Mouse (Mus musculus) liver, adult 2 months (tissue): ENCODE measurements around the gene Bglap3. TPM values are rescaled to one million over a fixed set of nuclear protein-coding genes. Genes with fewer than 3 reads are reported as not detected.
A peak's percentile ranks its signal among the peaks of the same experiment; 100 is the strongest.

Experiments
- DNase-seq: peaks from one replicate; pipeline ENCODE4 v3.0.0-alpha.2; 2011; ENCODE audit warnings: low read depth, low spot score; ENCODE audit errors: extremely low read depth
- H3K27ac ChIP-seq: fragments of 200-500 bp; replicated peaks from 2 replicates; pipeline ENCODE4 v1.5.1; 2012; ENCODE audit warnings: low read depth, mild to moderate bottlenecking, control low read depth, inconsistent platforms, low read length; ENCODE audit not compliant: insufficient read depth
- H3K27me3 ChIP-seq: fragments of 200-500 bp; 2 replicates; pipeline ENCODE4 v1.6.1; 2012; ENCODE audit warnings: mild to moderate bottlenecking, moderate library complexity, low read length, inconsistent platforms; ENCODE audit not compliant: control insufficient read depth, insufficient read depth
- H3K36me3 ChIP-seq: fragments of 200-500 bp; 2 replicates; pipeline ENCODE4 v1.6.1; 2012; ENCODE audit warnings: low read length, inconsistent platforms; ENCODE audit not compliant: control insufficient read depth, insufficient read depth
- H3K4me1 ChIP-seq: fragments of 200-500 bp; 2 replicates; pipeline ENCODE4 v1.6.1; 2011; ENCODE audit warnings: low read length; ENCODE audit not compliant: control insufficient read depth, insufficient read depth
- H3K4me3 ChIP-seq: fragments of 200-500 bp; 2 replicates; pipeline ENCODE4 v1.5.1; 2011; ENCODE audit warnings: low read depth, mild to moderate bottlenecking, control low read depth, low read length, moderate library complexity; ENCODE audit not compliant: insufficient read depth
- H3K79me2 ChIP-seq: fragments of 200-500 bp; 2 replicates; pipeline ENCODE4 v1.6.1; 2012; ENCODE audit warnings: inconsistent platforms, mild to moderate bottlenecking, low read length, moderate library complexity; ENCODE audit not compliant: control insufficient read depth, insufficient read depth
- H3K9ac ChIP-seq: fragments of 200-500 bp; 2 replicates; pipeline ENCODE4 v1.6.1; 2012; ENCODE audit warnings: low read depth, mild to moderate bottlenecking, control low read depth, inconsistent platforms, low read length
- CTCF ChIP-seq: fragments of 200-500 bp; IDR thresholded peaks from 2 replicates; pipeline ENCODE4 v1.5.1; 2011; ENCODE audit warnings: low read depth, low read length, control low read depth
- POLR2A ChIP-seq: fragments of 200-500 bp; IDR thresholded peaks from 2 replicates; pipeline ENCODE4 v1.6.1; 2011; ENCODE audit warnings: low read length, control low read depth; ENCODE audit not compliant: insufficient read depth; ENCODE audit errors: extremely low read depth
- WGBS: fragments of 180-500 bp; shearing (Covaris S2); methylation state at CpG from one replicate; pipeline ENCODE4 v1.1.7; 2018; 5-methylcytosine and 5-hydroxymethylcytosine counted together
- polyA plus RNA-seq: library from polyadenylated mRNA; depleted of rRNA; stranded (reverse); fragments of >200 nt; gene quantifications from 2 replicates; pipeline ENCODE4 v1.2.3, GENCODE M21; 2012
- total RNA-seq: library from RNA; depleted of rRNA; stranded (reverse); fragments of >200 nt; gene quantifications from 2 replicates; pipeline ENCODE4 v1.2.3, GENCODE M21; 2014

The Bglap3 gene
- total and polyA plus RNA-seq, 2 experiments, result 0.74 to 2.0 TPM

DNA sequence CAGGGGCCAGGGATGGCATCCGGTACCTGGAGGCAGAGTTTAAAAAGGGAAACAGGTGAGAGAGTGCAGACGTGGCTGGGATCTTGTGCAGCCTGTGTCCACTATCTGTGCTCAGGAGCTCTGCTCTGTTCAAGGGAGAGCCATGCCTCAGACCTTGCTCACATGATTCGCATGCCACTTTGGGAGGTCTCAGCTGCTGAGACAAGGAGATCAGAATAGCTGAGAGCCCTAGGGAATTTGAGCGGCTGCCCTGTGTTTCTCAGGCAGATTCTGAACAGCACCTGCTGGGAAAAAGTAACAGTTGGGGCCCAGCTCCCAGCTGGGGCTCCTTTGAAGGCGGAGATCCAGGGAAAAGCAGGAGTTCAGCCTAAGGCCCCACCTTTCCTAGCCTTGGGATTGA lies 13.0 kb downstream of the Bglap3 start:
- H3K36me3 ChIP-seq, result peaks cover 37% of the 10 kb centered on the region
- no peak for DNase-seq
- H3K4me1 ChIP-seq, result no peaks in the 10 kb centered on the region
- no peaks in the 10 kb centered on the region for H3K27me3 ChIP-seq
- no peak overlapping the region for H3K9ac ChIP-seq
- TF ChIP-seq CTCF (no peak), POLR2A (no peak)
- H3K79me2 ChIP-seq, result no peaks in the 10 kb centered on the region
- H3K27ac ChIP-seq, result no peak overlapping the region
- no peak overlapping the region for H3K4me3 ChIP-seq
- 94% methylated on average over 5 of the region's 5 CpGs for WGBS

DNA sequence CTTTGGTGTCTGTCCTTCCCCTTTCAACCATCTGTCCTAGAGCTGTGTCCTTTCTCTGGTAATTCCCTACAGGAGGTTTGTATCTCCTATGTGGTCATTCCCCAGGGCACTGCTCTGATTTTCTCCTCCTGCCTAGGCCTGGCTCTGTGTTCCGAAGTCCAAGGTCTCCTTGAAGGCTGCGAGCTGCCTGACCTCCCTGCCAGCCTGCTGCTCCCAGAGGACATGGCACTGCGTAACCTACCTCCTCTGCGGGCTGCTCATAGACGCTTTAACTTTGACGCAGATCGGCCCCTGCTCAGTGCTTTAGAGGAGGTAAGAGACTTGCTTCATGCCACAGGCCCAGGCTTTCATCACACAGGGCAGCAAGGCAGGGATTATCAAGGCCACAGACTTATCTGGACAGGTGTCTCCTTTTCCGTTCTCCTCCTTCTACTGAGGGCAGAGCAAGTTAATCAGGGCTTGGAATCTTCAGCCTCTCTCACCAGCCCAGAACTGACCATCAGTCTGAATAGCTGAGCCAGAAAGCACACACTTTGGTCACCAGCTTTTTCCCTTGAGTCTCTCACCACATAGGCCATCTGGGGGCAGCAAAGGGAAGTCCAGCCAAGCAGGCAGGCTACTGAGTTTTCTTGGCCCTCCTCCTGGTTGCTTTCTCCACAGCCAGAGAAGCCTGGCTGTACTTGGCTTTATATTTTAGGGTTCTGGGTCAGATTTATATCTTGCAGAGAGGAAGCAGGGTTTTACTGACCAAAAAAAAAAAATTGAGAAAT lies 18.0 kb downstream of the Bglap3 start:
- no peak for DNase-seq
- WGBS, result 83% methylated on average over 8 of the region's 8 CpGs
- Histone ChIP-seq H3K79me2 (no peaks in the 10 kb centered on the region), H3K36me3 (peaks cover 60% of the 10 kb centered on the region), H3K27ac (no peak overlapping the region), H3K27me3 (no peaks in the 10 kb centered on the region), H3K9ac (no peak overlapping the region), H3K4me1 (no peaks in the 10 kb centered on the region), H3K4me3 (no peak overlapping the region)
- no peak for TF ChIP-seq POLR2A
- TF ChIP-seq CTCF, result no peak

DNA sequence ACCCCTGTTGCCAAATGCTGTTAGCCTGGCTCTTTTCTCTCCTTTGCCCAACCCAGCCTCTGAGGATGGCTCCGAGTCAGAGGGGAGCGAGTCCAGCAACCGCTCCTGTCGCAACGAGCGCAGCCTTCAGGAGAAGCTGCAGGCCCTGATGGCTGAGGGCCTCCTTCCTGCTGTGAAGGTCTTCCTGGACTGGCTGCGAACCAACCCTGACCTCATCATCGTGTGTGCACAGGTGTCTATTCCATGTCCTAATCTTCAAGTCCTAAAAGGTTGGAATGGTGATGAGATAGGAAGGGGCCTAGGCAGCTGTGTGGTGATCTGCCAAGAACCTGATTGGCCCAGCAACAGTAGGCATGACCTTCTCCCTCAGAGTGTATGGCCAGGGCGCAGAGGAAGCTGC lies 19.6 kb downstream of the Bglap3 start:
- H3K36me3 ChIP-seq, result peaks cover 67% of the 10 kb centered on the region

DNA sequence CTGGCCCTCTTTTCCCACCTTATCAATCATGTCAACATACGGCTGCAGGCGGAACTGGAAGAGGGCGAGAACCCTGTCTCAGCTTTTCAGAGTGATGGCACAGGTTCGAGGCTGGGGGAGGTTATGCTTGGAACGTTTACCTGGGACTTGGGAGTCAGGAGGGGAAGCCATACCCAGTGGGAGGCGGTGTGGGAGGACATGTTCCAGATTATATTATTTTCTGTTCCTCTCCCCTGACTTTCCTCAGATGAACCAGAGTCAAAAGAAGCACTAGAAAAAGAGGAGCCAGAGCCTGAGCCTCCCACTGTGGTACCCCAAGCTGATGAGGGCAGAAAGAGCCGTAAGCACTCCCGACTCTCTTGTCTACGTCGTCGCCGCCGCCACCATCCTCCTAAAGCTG lies 21.8 kb downstream of the Bglap3 start:
- Histone ChIP-seq H3K9ac (no peak overlapping the region), H3K36me3 (peaks cover 74% of the 10 kb centered on the region), H3K4me1 (no peaks in the 10 kb centered on the region), H3K79me2 (no peaks in the 10 kb centered on the region), H3K27me3 (no peaks in the 10 kb centered on the region), H3K27ac (no peak overlapping the region), H3K4me3 (no peak overlapping the region)
- TF ChIP-seq CTCF (no peak), POLR2A (no peak)
- WGBS, result 91% methylated on average over 13 of the region's 13 CpGs
- no peak for DNase-seq

More for the DNA sequence above, 19.6 kb downstream of the Bglap3 start:
- no peak for TF ChIP-seq CTCF
- TF ChIP-seq POLR2A, result no peak
- Histone ChIP-seq H3K9ac (no peak overlapping the region), H3K27me3 (no peaks in the 10 kb centered on the region), H3K79me2 (no peaks in the 10 kb centered on the region), H3K27ac (no peak overlapping the region), H3K4me3 (no peak overlapping the region), H3K4me1 (no peaks in the 10 kb centered on the region)
- no peak for DNase-seq
- WGBS, result 72% methylated on average over 9 of the region's 9 CpGs

DNA sequence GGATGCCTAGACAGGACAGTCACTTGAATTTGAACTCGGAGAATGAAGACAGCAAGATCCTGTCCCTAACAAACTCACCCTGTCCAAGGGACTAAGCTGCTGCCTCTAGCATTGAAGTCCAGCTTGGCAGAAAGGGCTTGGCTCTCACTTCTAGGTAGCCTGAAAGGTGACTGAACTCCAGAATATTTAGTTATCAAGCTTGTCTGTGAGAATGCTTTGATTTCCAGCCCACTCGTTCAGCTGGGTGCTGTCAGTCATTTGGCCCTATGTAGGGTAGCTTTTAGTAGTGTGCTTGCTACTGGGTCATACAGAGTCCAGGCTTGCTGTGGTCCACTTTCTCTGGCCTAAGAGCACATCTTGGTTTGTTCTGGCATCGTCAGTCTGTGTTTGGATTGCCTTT lies 33.5 kb downstream of the Bglap3 start:
- H3K4me3 ChIP-seq, result no peak overlapping the region
- 19% methylated on average over 3 of the region's 3 CpGs for WGBS
- TF ChIP-seq POLR2A, result no peak
- H3K4me1 ChIP-seq, result peaks cover 14% of the 10 kb centered on the region
- no peak overlapping the region for H3K27ac ChIP-seq
- peaks cover 24% of the 10 kb centered on the region for H3K36me3 ChIP-seq
- peaks cover 7% of the 10 kb centered on the region; the same call in 1 of the 2 replicates for H3K79me2 ChIP-seq
- no peaks in the 10 kb centered on the region for H3K27me3 ChIP-seq
- DNase-seq, result peak; percentile 80
- H3K9ac ChIP-seq, result no peak overlapping the region

DNA sequence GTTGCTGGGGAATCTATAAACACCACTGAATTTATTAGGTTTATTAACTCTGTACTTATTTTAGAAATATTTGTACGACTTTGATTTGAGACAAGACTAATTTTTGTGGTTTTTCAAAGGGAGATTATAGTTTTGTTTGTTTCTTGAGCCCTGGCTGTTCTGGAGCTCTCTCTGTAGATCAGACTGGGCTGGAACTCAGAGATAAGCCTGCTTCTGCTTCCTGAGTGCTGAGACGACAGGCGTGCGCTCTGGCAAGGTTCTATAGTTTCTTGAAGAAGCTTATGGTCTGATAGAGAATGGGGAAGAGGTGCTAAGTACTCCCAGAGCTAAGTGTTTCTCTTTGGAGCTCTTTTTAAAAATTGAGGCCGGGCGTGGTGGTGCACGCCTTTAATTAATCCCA lies 34.2 kb downstream of the Bglap3 start:
- no peak for DNase-seq

More for the DNA sequence above, 34.2 kb downstream of the Bglap3 start:
- Histone ChIP-seq H3K9ac (no peak overlapping the region), H3K79me2 (peaks cover 7% of the 10 kb centered on the region; the same call in 1 of the 2 replicates), H3K4me3 (no peak overlapping the region), H3K4me1 (peaks cover 14% of the 10 kb centered on the region), H3K27ac (no peak overlapping the region), H3K27me3 (no peaks in the 10 kb centered on the region), H3K36me3 (peaks cover 18% of the 10 kb centered on the region)
- TF ChIP-seq POLR2A, result no peak
- no peak for TF ChIP-seq CTCF
- 86% methylated on average over 7 of the region's 7 CpGs for WGBS
